Mouse (Mus musculus) spleen, adult 2 months (tissue): ENCODE results near the gene Foxo3.

Source experiments
- CTCF ChIP-seq: fragments of 200-500 bp; IDR thresholded peaks from 2 replicates; pipeline ENCODE4 v1.5.1; 2011; ENCODE audit warnings: mild to moderate bottlenecking, inconsistent platforms; ENCODE audit not compliant: insufficient read depth, insufficient read length, insufficient replicate concordance; ENCODE audit errors: extremely low read depth
- POLR2A ChIP-seq: fragments of 200-500 bp; IDR thresholded peaks from 2 replicates; pipeline ENCODE4 v1.6.1; 2011; ENCODE audit warnings: low read depth, low read length, inconsistent platforms

GRCm38 (mm10) chr10:42313222-42313786 lies 36.7 kb upstream of the Foxo3 start:
- TF ChIP-seq CTCF (no peak), POLR2A (no peak)
